Mouse (Mus musculus) olfactory bulb, adult 2 months (tissue): ENCODE data around the gene Macf1.

ENCODE experiments used
- CTCF ChIP-seq: fragments of 200-500 bp; IDR thresholded peaks from 2 replicates; pipeline ENCODE4 v1.5.1; 2012; ENCODE audit warnings: low read depth, mild to moderate bottlenecking, low read length, moderate library complexity; ENCODE audit not compliant: insufficient read depth
- POLR2A ChIP-seq: fragments of 200-500 bp; IDR thresholded peaks from 2 replicates; pipeline ENCODE4 v1.6.1; 2012; ENCODE audit warnings: mild to moderate bottlenecking, low read depth, low read length, moderate library complexity; ENCODE audit not compliant: insufficient read depth

GRCm38 (mm10) chr4:123562177-123562815 lies 121.9 kb downstream of the Macf1 start:
- TF ChIP-seq POLR2A (no peak), CTCF (no peak)
